Mouse (Mus musculus): ENCODE data around the gene D10Wsu102e. TPM values are rescaled to one million over a fixed set of nuclear protein-coding genes. Genes with fewer than 3 reads are reported as not detected.
A peak's percentile ranks its signal among the peaks of the same experiment; 100 is the strongest.

D10Wsu102e gene
- polyA plus RNA-seq (2016; fragmentation: Nextera tagmentation; extraction: Ambion mirVana), result 0.43 and 0.45 TPM in 2 replicates

DNA sequence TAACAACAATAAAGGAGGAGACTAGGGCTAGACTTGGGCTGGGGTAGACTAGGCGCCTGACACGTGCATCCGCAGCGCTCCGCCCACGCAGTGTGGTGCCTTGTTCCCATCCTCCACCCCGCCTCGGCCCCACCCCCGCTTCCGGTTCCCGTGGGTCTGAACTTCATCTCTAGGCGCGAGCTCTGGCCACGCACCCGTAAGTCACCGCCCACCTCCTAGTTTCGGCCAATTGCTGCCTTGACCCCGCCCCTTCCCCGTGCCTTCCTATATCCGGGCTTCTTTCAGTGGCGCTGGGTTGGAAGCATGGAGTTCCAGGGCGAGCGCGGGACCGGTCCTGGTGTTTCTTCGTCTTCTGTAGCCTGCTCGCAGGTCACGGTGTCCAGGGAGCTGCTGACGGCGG, at the start of gene D10Wsu102e:
Gene D10Wsu102e (plus strand): TSS at position 266 of the 400 bp plus-strand sequence.
- peak; percentile 95 for ATAC-seq
- peaks cover 28% of the 10 kb centered on the region for H3K36me3 ChIP-seq
- WGBS (ENCODE audit: insufficient replicate concordance), result under 1% methylated on average over 30 of the region's 30 CpGs
- peak within 1 kb of the TSS; percentile 86 for H3K4me3 ChIP-seq
- H3K4me2 ChIP-seq, result peak within 1 kb of the TSS; percentile 87
- H3K9me3 ChIP-seq (replicated peaks), result no peaks in the 10 kb centered on the region
- peaks cover 41% of the 10 kb centered on the region for H3K4me1 ChIP-seq
- H3K27me3 ChIP-seq (replicated peaks), result no peaks in the 10 kb centered on the region
- H3K9ac ChIP-seq, result peak within 1 kb of the TSS; percentile 91
- peak within 1 kb of the TSS; percentile 68 for H3K27ac ChIP-seq

DNA sequence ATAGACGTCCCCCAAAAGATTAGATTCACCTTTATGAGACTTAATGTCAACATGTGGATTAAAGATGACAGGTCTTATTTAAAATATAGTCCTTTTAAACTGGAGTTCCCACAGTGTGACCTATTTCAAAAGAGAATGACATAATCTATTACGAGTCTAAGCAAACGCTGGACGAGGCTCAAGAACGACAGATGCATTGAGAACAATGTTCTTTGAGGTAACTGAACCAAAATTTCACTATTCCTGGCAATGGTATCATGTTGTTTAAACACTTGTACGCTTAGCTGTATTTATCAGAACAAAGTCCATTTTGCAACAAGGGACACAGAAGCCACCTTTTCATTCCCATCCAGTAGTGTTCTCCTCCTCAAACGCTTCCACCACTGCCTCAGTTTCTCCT, 49.7 kb upstream of the D10Wsu102e start:
- H3K4me2 ChIP-seq, result no peak overlapping the region
- H3K4me3 ChIP-seq, result no peak overlapping the region
- H3K9ac ChIP-seq, result no peak overlapping the region
- WGBS (ENCODE audit: insufficient replicate concordance), result 75% methylated on average over 7 of the region's 7 CpGs
- 0 out of 2 replicates have a peak, but pooled peaks cover 5% of the 10 kb centered on the region for H3K9me3 ChIP-seq (replicated peaks)
- H3K27ac ChIP-seq, result no peak overlapping the region
- H3K27me3 ChIP-seq (replicated peaks), result no peaks in the 10 kb centered on the region
- H3K4me1 ChIP-seq, result peaks cover 15% of the 10 kb centered on the region
- no peak for ATAC-seq
- no peaks in the 10 kb centered on the region for H3K36me3 ChIP-seq

DNA sequence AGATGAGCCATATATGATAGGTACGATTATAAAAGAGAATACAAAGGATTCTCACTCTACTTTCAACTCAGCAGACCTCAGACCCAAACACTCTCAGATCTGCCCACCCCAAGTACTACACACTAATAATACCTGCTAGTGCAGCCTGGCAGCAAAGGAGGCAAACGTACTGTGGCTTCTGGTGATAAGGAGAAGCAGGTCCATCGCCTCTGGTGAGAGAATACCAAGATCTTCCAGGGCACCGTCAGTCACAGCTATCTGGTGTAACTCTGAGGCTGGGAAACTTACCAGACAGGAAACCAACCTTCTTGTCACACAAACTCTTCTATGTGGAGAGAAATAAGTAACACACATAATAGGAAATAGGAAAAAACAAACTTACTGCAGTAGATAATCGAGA, 47.0 kb upstream of the D10Wsu102e start:
- Histone ChIP-seq H3K27ac (no peak overlapping the region), H3K9ac (no peak overlapping the region), H3K4me2 (no peak overlapping the region), H3K27me3 (replicated peaks) (no peaks in the 10 kb centered on the region; the same call in 1 of the 2 replicates), H3K36me3 (no peaks in the 10 kb centered on the region), H3K4me1 (peaks cover 15% of the 10 kb centered on the region), H3K4me3 (no peak overlapping the region), H3K9me3 (replicated peaks) (0 out of 2 replicates have a peak, but pooled peaks cover 5% of the 10 kb centered on the region)
- 0 out of 2 replicates have a peak, but pooled peaks have one; percentile 42 for ATAC-seq
- 24% methylated on average over 5 of the region's 5 CpGs for WGBS (ENCODE audit: insufficient replicate concordance)

DNA sequence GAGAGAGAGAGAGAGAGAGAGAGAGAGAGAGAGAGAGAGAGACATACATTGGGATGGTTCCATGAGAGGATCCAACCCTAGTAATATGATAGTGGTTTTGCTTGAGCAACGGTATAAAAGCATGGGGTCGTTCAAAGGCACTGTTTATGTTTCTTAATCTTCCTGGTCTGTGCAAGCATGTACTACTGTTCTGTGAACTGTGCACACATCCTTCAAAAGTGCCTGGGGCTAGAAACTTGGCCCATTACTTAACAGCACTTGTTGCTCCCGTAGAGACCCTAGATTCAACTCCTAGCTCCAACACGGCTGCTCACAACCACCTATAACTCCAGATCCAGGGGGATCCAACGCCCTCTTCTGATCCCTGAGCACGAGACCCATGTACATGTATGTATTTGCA, 39.6 kb upstream of the D10Wsu102e start:
- 63% methylated on average over 6 of the region's 6 CpGs for WGBS (ENCODE audit: insufficient replicate concordance)
- no peak overlapping the region for H3K4me2 ChIP-seq
- no peak overlapping the region for H3K4me3 ChIP-seq
- no peak overlapping the region for H3K9ac ChIP-seq
- H3K9me3 ChIP-seq (replicated peaks), result no peaks in the 10 kb centered on the region
- no peak overlapping the region for H3K27ac ChIP-seq
- no peaks in the 10 kb centered on the region; the same call in 1 of the 2 replicates for H3K27me3 ChIP-seq (replicated peaks)
- H3K4me1 ChIP-seq, result no peaks in the 10 kb centered on the region
- no peaks in the 10 kb centered on the region for H3K36me3 ChIP-seq
- no peak for ATAC-seq

DNA sequence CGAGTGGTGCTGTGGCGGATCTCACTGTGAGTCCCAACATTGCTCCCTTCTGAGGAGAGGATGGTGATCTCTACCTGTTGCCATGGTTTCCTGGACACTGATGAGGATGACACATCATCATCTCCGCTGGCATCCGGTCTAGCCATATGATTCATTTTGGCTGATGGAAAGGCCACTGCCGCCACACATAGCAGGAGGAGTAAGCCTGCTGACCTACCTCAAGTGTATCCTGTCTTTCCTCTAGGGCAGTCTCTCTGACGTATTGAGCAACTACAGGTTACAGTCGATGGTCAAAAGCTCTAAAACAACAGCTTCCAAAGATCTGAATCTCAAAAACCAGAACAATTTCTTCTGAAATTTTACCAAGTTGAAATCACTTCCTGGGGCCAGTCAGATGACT, 39.2 kb upstream of the D10Wsu102e start:
- WGBS (ENCODE audit: insufficient replicate concordance), result 73% methylated on average over 7 of the region's 7 CpGs
- ATAC-seq, result no peak
- no peaks in the 10 kb centered on the region; the same call in 1 of the 2 replicates for H3K27me3 ChIP-seq (replicated peaks)
- no peaks in the 10 kb centered on the region for H3K4me1 ChIP-seq
- H3K27ac ChIP-seq, result no peak overlapping the region
- no peak overlapping the region for H3K4me3 ChIP-seq
- H3K9me3 ChIP-seq (replicated peaks), result no peaks in the 10 kb centered on the region
- no peak overlapping the region for H3K4me2 ChIP-seq
- H3K9ac ChIP-seq, result no peak overlapping the region
- no peaks in the 10 kb centered on the region for H3K36me3 ChIP-seq

DNA sequence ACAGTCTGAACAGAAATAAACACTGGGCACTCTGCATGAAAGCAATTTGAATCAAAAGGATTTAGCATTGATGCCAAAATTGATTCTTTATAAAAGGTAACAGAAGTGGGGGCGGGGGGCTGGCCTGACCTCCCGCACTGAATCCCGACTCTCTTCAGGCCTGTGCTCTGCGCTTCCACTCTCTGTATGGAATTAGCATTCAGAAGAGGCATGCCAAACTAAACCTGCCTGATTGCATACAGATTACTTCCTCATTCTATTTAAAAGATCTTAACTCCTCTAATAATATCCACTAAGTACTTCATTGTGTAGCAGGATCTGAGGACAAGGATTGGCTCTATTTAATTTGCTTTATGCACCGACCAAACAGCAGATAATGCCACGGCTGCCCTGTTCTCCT, 38.5 kb upstream of the D10Wsu102e start:
- H3K36me3 ChIP-seq, result no peaks in the 10 kb centered on the region
- no peak overlapping the region for H3K27ac ChIP-seq
- 75% methylated on average over 6 of the region's 6 CpGs for WGBS (ENCODE audit: insufficient replicate concordance)
- ATAC-seq, result no peak
- no peaks in the 10 kb centered on the region for H3K9me3 ChIP-seq (replicated peaks)
- H3K9ac ChIP-seq, result no peak overlapping the region
- no peaks in the 10 kb centered on the region for H3K4me1 ChIP-seq
- no peak overlapping the region for H3K4me3 ChIP-seq
- H3K27me3 ChIP-seq (replicated peaks), result peaks cover 3% of the 10 kb centered on the region; the same call in 1 of the 2 replicates
- H3K4me2 ChIP-seq, result no peak overlapping the region

DNA sequence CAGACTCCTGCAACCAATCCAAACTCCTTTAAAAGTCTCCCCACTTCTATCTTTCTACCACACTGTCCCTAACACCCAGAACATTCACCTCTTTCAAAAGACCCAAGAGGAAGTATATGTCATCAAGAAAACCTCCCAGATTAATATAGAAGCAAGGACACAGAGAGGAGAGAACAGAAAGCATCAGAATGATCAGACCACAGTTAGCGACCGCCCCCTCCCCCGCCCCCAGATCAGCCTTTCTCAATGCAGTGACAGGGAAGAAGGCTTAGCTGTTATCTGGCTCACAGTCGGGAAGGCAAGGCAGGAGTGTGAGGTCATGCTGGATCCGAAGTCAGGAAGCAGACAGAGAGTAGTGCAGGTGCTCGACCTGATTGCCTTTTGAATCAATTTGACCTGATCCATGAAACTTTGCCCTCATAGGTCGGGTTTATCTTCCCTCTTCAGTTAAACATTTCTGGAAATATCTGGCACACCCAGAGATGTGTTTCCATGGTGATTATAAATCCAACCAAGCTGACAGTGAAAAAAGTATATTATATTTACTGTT, 37.4 kb upstream of the D10Wsu102e start:
- no peak overlapping the region for H3K27ac ChIP-seq
- no peak overlapping the region for H3K4me3 ChIP-seq
- no peaks in the 10 kb centered on the region for H3K36me3 ChIP-seq
- no peak overlapping the region for H3K9ac ChIP-seq
- H3K4me1 ChIP-seq, result no peaks in the 10 kb centered on the region
- no peak for ATAC-seq
- no peaks in the 10 kb centered on the region for H3K9me3 ChIP-seq (replicated peaks)
- H3K4me2 ChIP-seq, result no peak overlapping the region
- 26% methylated on average over 7 of the region's 7 CpGs for WGBS (ENCODE audit: insufficient replicate concordance)
- peaks cover 3% of the 10 kb centered on the region; the same call in 1 of the 2 replicates for H3K27me3 ChIP-seq (replicated peaks)

DNA sequence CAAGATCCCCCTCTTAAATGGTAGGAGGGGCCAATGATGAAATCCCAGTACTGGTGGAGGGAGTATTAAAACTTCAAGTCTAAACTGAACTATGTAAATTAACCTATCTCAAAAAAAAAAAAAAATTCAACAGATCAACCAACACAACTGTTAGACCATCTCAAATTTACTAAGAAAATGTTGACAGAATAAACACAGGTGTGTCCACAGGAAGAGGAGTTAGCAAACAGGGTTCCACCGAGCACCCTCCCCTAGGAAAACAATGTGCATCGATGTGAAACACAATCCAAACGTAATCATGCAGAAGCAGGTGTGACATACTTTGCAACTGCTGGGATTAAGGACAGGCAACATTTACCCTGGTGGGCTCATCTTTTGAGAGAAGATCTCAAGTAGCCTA, 35.1 kb upstream of the D10Wsu102e start:
- no peak overlapping the region for H3K4me2 ChIP-seq
- no peak overlapping the region for H3K4me3 ChIP-seq
- no peaks in the 10 kb centered on the region for H3K36me3 ChIP-seq
- WGBS (ENCODE audit: insufficient replicate concordance), result 58% methylated on average over 3 of the region's 3 CpGs
- no peak overlapping the region for H3K9ac ChIP-seq
- ATAC-seq, result no peak
- H3K4me1 ChIP-seq, result no peaks in the 10 kb centered on the region
- peaks cover 3% of the 10 kb centered on the region; the same call in 1 of the 2 replicates for H3K27me3 ChIP-seq (replicated peaks)
- no peaks in the 10 kb centered on the region for H3K9me3 ChIP-seq (replicated peaks)
- H3K27ac ChIP-seq, result no peak overlapping the region

DNA sequence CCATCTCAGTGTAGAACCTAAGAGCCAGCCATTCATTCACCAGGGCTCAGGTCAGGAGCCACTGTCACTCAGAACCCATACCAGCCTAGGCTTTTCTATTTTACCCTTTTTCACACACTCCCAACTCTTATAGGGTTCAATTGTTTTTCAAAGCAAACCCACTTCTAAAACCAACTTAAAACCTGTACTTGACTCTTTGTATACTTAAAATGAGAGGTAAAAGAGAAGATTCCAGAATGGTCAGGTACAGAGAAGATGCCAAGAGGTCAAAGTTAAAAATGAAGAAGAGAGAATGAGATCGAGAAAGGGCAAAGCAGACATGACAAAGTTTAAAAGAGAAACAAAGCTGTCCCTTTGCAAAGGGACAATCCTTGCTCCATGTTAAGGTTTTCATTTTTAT, 34.1 kb upstream of the D10Wsu102e start:
- Histone ChIP-seq H3K27ac (no peak overlapping the region), H3K4me3 (no peak overlapping the region), H3K9ac (no peak overlapping the region), H3K9me3 (replicated peaks) (no peaks in the 10 kb centered on the region), H3K4me2 (no peak overlapping the region), H3K36me3 (no peaks in the 10 kb centered on the region), H3K4me1 (no peaks in the 10 kb centered on the region), H3K27me3 (replicated peaks) (peaks cover 3% of the 10 kb centered on the region; the same call in 1 of the 2 replicates)
- WGBS (ENCODE audit: insufficient replicate concordance), result 67% methylated on average over 1 of the region's 1 CpGs
- no peak for ATAC-seq

DNA sequence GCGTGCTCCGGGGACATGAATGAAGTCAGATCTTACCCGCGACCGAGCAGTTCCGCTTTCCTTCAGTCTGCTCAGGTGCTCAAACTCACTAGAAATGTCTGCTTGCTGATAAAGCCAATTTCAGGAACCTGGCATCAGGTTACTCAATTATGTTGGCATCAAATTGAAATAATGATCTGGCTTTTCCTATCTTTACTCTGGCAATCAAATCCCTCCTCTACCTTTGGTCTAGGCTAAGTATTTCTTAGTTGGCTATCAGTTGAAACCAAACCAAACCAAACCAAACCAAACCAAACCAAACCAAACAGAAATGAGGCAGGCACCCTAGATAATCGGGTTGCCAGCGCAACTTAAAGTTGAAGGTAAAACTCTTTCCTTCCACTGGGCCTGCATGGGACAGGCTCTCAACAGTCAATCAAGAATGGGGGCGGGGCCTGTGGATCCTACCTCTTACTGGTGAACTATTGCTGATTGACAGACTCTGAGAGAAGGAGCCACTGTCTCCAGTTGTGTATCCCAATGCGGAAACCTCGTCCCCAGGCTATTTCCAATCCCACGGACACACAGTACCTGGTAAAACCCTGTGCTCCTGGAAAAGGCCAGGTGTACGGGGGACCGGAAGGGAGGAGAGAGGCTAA, 33.3 kb upstream of the D10Wsu102e start:
- no peak for ATAC-seq
- Histone ChIP-seq H3K27me3 (replicated peaks) (peaks cover 3% of the 10 kb centered on the region; the same call in 1 of the 2 replicates), H3K4me3 (no peak overlapping the region), H3K27ac (no peak overlapping the region), H3K4me1 (no peaks in the 10 kb centered on the region), H3K4me2 (no peak overlapping the region), H3K9me3 (replicated peaks) (no peaks in the 10 kb centered on the region), H3K36me3 (no peaks in the 10 kb centered on the region), H3K9ac (no peak overlapping the region)
- WGBS (ENCODE audit: insufficient replicate concordance), result 79% methylated on average over 14 of the region's 14 CpGs

DNA sequence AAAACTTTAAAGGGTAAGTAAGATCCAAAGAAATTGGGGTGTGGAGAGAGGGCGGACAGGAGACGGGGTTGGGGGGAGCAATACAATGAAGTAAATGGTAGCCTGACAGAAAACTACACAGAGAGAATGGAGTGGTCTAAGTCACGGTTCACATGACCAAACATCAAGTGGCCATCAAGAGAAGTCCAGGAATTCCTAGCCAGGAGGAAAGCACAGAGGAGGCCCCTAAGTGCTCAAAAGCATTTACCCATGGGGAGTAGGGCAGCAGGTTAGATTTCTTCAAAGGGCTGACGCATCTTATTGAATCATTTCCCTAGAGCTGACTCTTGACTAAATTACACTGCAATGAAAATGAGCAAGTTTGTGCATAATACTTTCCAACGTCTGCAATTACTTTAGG, 31.2 kb upstream of the D10Wsu102e start:
- H3K9ac ChIP-seq, result no peak overlapping the region
- H3K4me1 ChIP-seq, result no peaks in the 10 kb centered on the region
- H3K4me3 ChIP-seq, result no peak overlapping the region
- H3K4me2 ChIP-seq, result no peak overlapping the region
- WGBS (ENCODE audit: insufficient replicate concordance), result 78% methylated on average over 5 of the region's 5 CpGs
- H3K36me3 ChIP-seq, result no peaks in the 10 kb centered on the region
- no peak overlapping the region for H3K27ac ChIP-seq
- no peaks in the 10 kb centered on the region for H3K9me3 ChIP-seq (replicated peaks)
- ATAC-seq, result no peak
- peaks cover 14% of the 10 kb centered on the region; the same call in 1 of the 2 replicates for H3K27me3 ChIP-seq (replicated peaks)

DNA sequence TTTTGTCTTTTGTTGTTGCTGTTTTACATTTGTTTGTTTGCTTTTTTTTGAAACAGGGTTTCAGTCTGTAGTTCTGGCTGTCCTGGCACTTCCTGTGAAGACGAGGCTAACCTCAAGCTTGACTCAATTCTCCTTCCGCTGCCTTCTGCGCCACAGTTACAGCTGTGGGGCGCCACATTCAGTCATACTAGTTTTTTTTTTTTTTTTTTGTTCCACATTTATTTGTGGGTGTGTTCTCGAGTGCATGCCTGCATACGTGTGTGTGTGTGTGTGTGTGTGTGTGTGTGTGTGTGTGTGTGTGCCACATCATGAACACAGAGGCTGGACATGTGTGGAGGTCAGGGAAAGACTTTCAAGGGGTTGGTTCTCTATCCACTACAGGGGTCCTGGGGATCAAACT, 29.7 kb upstream of the D10Wsu102e start:
- Histone ChIP-seq H3K4me2 (no peak overlapping the region), H3K36me3 (no peaks in the 10 kb centered on the region), H3K27me3 (replicated peaks) (peaks cover 30% of the 10 kb centered on the region), H3K4me3 (no peak overlapping the region), H3K4me1 (no peaks in the 10 kb centered on the region), H3K9ac (no peak overlapping the region), H3K27ac (no peak overlapping the region), H3K9me3 (replicated peaks) (no peaks in the 10 kb centered on the region)
- WGBS (ENCODE audit: insufficient replicate concordance), result 48% methylated on average over 6 of the region's 6 CpGs
- ATAC-seq, result no peak
